Mouse (Mus musculus) lung, postnatal 0 days (tissue): ENCODE measurements at regions not wholly inside any gene's neighbourhood (a gene's known extent, or its start where the extent isn't known, plus 50 kb on each side); places are given as distances from the start of the nearest gene placed in this dataset.

ENCODE experiments used
- CTCF ChIP-seq: IDR thresholded peaks from 2 replicates; pipeline ENCODE4 v1.5.1; 2016; ENCODE audit warnings: antibody characterized with exemption, mild to moderate bottlenecking
- EP300 ChIP-seq: IDR thresholded peaks from 2 replicates; pipeline ENCODE4 v1.6.1; 2016; ENCODE audit warnings: antibody characterized with exemption, mild to moderate bottlenecking, control low read depth

DNA sequence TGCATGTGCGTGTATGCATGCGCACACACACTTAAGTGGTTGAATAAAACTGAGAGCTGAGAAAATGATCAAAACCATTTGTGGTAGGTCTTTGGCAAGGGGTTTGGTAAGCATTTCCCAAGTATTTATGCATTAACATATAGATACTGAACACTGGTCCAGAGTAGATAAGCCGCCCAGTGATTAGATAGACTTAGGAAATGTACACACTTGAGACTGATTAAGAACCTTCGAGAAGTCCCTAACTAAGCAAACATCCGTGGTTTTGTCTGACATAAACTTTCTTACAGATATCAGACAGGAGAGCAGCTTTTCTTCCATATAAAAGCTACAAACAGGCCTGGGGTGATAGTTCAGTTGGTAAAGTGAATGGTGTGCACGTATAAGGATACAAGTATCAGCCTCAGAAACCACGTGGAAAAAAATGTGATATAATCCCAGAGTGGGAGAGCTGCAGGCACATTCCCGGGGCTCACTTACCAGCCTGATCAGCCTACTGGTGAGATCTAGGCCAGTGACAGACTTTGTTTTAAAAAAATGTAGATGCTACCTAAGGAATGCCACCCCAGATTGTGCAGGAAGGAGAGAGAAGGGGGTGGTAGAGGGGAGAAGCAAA is 252.3 kb upstream of the Xrcc4 start:
- TF ChIP-seq CTCF (no peak), EP300 (no peak)
